In the genomic region with DNA sequence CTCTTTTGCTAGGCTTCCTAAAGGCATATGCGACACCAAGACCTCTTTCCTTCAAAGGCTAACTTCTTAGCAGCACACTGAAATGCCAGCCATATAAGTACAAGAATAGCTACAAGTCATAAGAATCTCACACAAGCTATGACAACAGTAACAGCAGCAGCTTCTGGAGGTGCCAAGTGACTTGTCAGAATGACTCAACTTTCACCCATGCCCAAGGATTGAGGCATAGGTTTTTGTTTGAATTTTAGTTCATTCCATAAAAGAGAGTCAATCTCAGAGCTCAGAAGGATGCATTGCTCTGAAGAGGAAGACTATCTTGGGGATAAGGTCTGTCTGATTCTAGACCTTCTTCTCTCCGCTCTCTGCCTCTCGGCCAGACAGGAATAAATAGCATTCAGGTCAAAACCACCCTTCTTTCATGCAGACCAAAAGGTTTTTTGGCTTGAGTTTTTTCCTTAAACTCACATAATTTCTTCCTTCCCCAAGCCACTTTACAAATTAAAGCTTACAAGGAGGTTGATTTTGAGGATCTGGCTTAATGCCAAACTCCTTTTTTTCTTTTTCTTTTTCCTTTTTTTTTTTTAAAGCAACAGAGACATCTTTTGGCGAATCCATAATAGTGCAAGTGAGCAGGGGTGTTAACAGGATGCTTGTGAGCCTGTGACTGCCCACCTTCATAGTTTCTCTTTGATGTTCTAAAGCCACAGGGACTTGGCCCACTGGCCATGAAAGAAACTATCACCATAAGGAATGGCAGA, we compare ENCODE assay signal across 9 mouse cellular contexts.
DNase-seq lines count a peak whose midpoint lies in the region; ATAC-seq and TF ChIP-seq lines count a peak whose summit lies in the region.
"Had no signal": no experiment of that assay in that cellular context is flagged by ENCODE, and none has a peak within 500 bp of the region (broad histone marks: within the 10 kb centered on the region; RNA-seq: fewer than 3 reads in every experiment).

No protein-coding gene starts in this region.

- H3K27me3 ChIP-seq in forebrain, embryonic 14.5 days (replicated peaks; ENCODE audit: control insufficient read depth, insufficient read depth, low read length): no peaks in the 10 kb centered on the region
- no peaks in the 10 kb centered on the region for H3K27me3 ChIP-seq in forebrain, embryonic 12.5 days
- no peaks in the 10 kb centered on the region for H3K27me3 ChIP-seq in kidney, embryonic 15.5 days
- H3K27me3 ChIP-seq: intestine, embryonic 15.5 days had no signal

- H3K36me3 ChIP-seq in forebrain, embryonic 14.5 days (ENCODE audit: control insufficient read depth, insufficient read depth, low read length): peaks cover 72% of the 10 kb centered on the region
- H3K36me3 ChIP-seq in forebrain, embryonic 12.5 days (replicated peaks): peaks cover 62% of the 10 kb centered on the region
- peaks cover 85% of the 10 kb centered on the region for H3K36me3 ChIP-seq in kidney, embryonic 15.5 days

- ATAC-seq in forebrain, embryonic 14.5 days: no peak
- ATAC-seq in forebrain, embryonic 12.5 days (ENCODE audit: low FRiP score): no peak
- ATAC-seq in kidney, embryonic 15.5 days (replicated peaks; ENCODE audit: low FRiP score): no peak
- ATAC-seq: intestine, embryonic 15.5 days had no signal

- no peak overlapping the region for H3K9ac ChIP-seq in forebrain, embryonic 14.5 days (ENCODE audit: low read length)
- no peak overlapping the region for H3K9ac ChIP-seq in forebrain, embryonic 12.5 days
- H3K9ac ChIP-seq in kidney, embryonic 15.5 days: no peak overlapping the region
- H3K9ac ChIP-seq: intestine, embryonic 15.5 days had no signal

- H3K9me3 ChIP-seq in forebrain, embryonic 14.5 days (replicated peaks; ENCODE audit: control insufficient read depth, low read length): no peaks in the 10 kb centered on the region
- no peaks in the 10 kb centered on the region for H3K9me3 ChIP-seq in forebrain, embryonic 12.5 days
- H3K9me3 ChIP-seq in kidney, embryonic 15.5 days (replicated peaks): no peaks in the 10 kb centered on the region
- H3K9me3 ChIP-seq: intestine, embryonic 15.5 days had no signal

- no peak overlapping the region for H3K4me2 ChIP-seq in forebrain, embryonic 14.5 days (ENCODE audit: low read length)
- no peak overlapping the region for H3K4me2 ChIP-seq in forebrain, embryonic 12.5 days
- H3K4me2 ChIP-seq in kidney, embryonic 15.5 days: no peak overlapping the region
- H3K4me2 ChIP-seq: intestine, embryonic 15.5 days had no signal

- TF ChIP-seq POLR2A in brain, embryonic 14.5 days (IDR thresholded peaks at IDR 0.05; ENCODE audit: borderline replicate concordance, extremely low read depth, insufficient read depth, insufficient read length, poor library complexity, severe bottlenecking): no peak

- TF ChIP-seq CTCF in brain, embryonic 14.5 days (IDR thresholded peaks at IDR 0.05; ENCODE audit: borderline replicate concordance, extremely low read depth, insufficient read depth, insufficient read length): no peak

- no peak overlapping the region for H3K27ac ChIP-seq in forebrain, embryonic 14.5 days (ENCODE audit: low read depth, low read length)
- no peak overlapping the region for H3K27ac ChIP-seq in forebrain, embryonic 12.5 days
- peak overlapping the region; percentile 46 for H3K27ac ChIP-seq in kidney, embryonic 15.5 days
- H3K27ac ChIP-seq: intestine, embryonic 15.5 days had no signal

- H3K4me3 ChIP-seq in forebrain, embryonic 14.5 days (ENCODE audit: low read depth, low read length): no peak overlapping the region
- no peak overlapping the region for H3K4me3 ChIP-seq in forebrain, embryonic 12.5 days (replicated peaks)
- no peak overlapping the region for H3K4me3 ChIP-seq in kidney, embryonic 15.5 days (replicated peaks)
- H3K4me3 ChIP-seq: intestine, embryonic 15.5 days had no signal

- H3K4me1 ChIP-seq in forebrain, embryonic 14.5 days (ENCODE audit: control insufficient read depth, insufficient read depth, low read length): no peaks in the 10 kb centered on the region
- H3K4me1 ChIP-seq in forebrain, embryonic 12.5 days: no peaks in the 10 kb centered on the region
- 0 out of 2 replicates have a peak, but pooled peaks cover 3% of the 10 kb centered on the region for H3K4me1 ChIP-seq in kidney, embryonic 15.5 days
- H3K4me1 ChIP-seq: intestine, embryonic 15.5 days had no signal

- 80% methylated on average over 4 of the region's 4 CpGs for WGBS in forebrain, embryonic 14.5 days
- WGBS in forebrain, embryonic 12.5 days: 87% methylated on average over 4 of the region's 4 CpGs
- WGBS in kidney, embryonic 15.5 days: 64% methylated on average over 4 of the region's 4 CpGs

- DNase-seq in forebrain, embryonic 14.5 days (ENCODE audit: low spot score): peak; percentile 29
- no peak for DNase-seq in kidney, adult 9 months
- peak; percentile 12 for DNase-seq in 3134 (ENCODE audit: extremely low read depth, insufficient read length, low spot score)
- DNase-seq in brain, embryonic 14.5 days (ENCODE audit: low read depth): peak; percentile 38
- no peak for DNase-seq in retina, postnatal 1 day
- DNase-seq in urinary bladder, postnatal 4 days (ENCODE audit: low spot score in 2 of 2): no peak

Comparison
In these comparisons a context has a peak if more than half of its experiments do, and no peak if none do; other contexts are left out.
1. DNase-seq: peak in forebrain, embryonic 14.5 days (single experiment), 3134 (single experiment) and brain, embryonic 14.5 days (single experiment); none in kidney, adult 9 months (single experiment), retina, postnatal 1 day (single experiment) and urinary bladder, postnatal 4 days (0 of 2).